Mouse (Mus musculus): ENCODE measurements around the gene Tprn.

The Tprn gene

GRCm38 (mm10) chr2:25288734-25289345, 26.4 kb downstream of the Tprn start:
- in situ Hi-C loops (cut with MboI; ENCODE audit: unreplicated experiment in 2 of 2): no loop called here

- in situ Hi-C loops (cut with MboI; ENCODE audit: unreplicated experiment in 2 of 2): no loop called here
These were observed 27.2 kb downstream of the Tprn start, which contains the start of gene Lrrc26 for GRCm38 (mm10) chr2:25289651-25290050. Gene Lrrc26 (plus strand): TSS chr2:25289915.

- in situ Hi-C loops (cut with MboI; ENCODE audit: unreplicated experiment in 2 of 2): no loop called here
These were observed 27.8 kb downstream of the Tprn start for GRCm38 (mm10) chr2:25290101-25290815.

- in situ Hi-C loops (cut with MboI; ENCODE audit: unreplicated experiment in 2 of 2): no loop called here
These were observed 28.4 kb downstream of the Tprn start for GRCm38 (mm10) chr2:25290816-25291130.

- in situ Hi-C loops (cut with MboI; ENCODE audit: unreplicated experiment in 2 of 2): no loop called here
These were observed 29.0 kb downstream of the Tprn start for GRCm38 (mm10) chr2:25291184-25292053.

GRCm38 (mm10) chr2:25292054-25292544, 29.7 kb downstream of the Tprn start:
- in situ Hi-C loops (cut with MboI; ENCODE audit: unreplicated experiment in 2 of 2): no loop called here

GRCm38 (mm10) chr2:25292856-25293255, 30.4 kb downstream of the Tprn start:
- in situ Hi-C loops (cut with MboI; ENCODE audit: unreplicated experiment in 2 of 2): no loop called here

- in situ Hi-C loops (cut with MboI; ENCODE audit: unreplicated experiment in 2 of 2): no loop called here
These were observed 31.3 kb downstream of the Tprn start for GRCm38 (mm10) chr2:25293706-25294105.

GRCm38 (mm10) chr2:25297093-25297492, 34.7 kb downstream of the Tprn start:
- in situ Hi-C loops (cut with MboI; ENCODE audit: unreplicated experiment in 2 of 2): no loop called here

GRCm38 (mm10) chr2:25298046-25298445, 35.6 kb downstream of the Tprn start:
- in situ Hi-C loops (cut with MboI; ENCODE audit: unreplicated experiment in 2 of 2): no loop called here

- in situ Hi-C loops (cut with MboI; ENCODE audit: unreplicated experiment in 2 of 2): no loop called here
These were observed 41.0 kb downstream of the Tprn start for GRCm38 (mm10) chr2:25303452-25303851.

- in situ Hi-C loops (cut with MboI; ENCODE audit: unreplicated experiment in 2 of 2): no loop called here
These were observed 41.7 kb downstream of the Tprn start for GRCm38 (mm10) chr2:25303931-25304656.

- in situ Hi-C loops (cut with MboI; ENCODE audit: unreplicated experiment in 2 of 2): no loop called here
These were observed 42.5 kb downstream of the Tprn start for GRCm38 (mm10) chr2:25304657-25305541.

- in situ Hi-C loops (cut with MboI; ENCODE audit: unreplicated experiment in 2 of 2): no loop called here
These were observed 43.4 kb downstream of the Tprn start for GRCm38 (mm10) chr2:25305587-25306359.

- in situ Hi-C loops (cut with MboI; ENCODE audit: unreplicated experiment in 2 of 2): no loop called here
These were observed 47.8 kb downstream of the Tprn start for GRCm38 (mm10) chr2:25310180-25310579.

- in situ Hi-C loops (cut with MboI; ENCODE audit: unreplicated experiment in 2 of 2): no loop called here
These were observed 48.6 kb downstream of the Tprn start for GRCm38 (mm10) chr2:25310969-25311368.

- in situ Hi-C loops (cut with MboI; ENCODE audit: unreplicated experiment in 2 of 2): no loop called here
These were observed 49.1 kb downstream of the Tprn start for GRCm38 (mm10) chr2:25311491-25311891.

- in situ Hi-C loops (cut with MboI; ENCODE audit: unreplicated experiment in 2 of 2): no loop called here
These were observed 55.9 kb downstream of the Tprn start for GRCm38 (mm10) chr2:25318119-25318966.

All from v-Abl transformed pro-B cells (cell line).